Mouse (Mus musculus) ovary, postnatal 10 days (tissue): Measurements from ENCODE around the gene Dync1i1.

Source experiments
- DNase-seq: peaks from one replicate; pipeline ENCODE4 v3.0.0; 2022; ENCODE audit warnings: low spot score

Dync1i1 gene

DNA sequence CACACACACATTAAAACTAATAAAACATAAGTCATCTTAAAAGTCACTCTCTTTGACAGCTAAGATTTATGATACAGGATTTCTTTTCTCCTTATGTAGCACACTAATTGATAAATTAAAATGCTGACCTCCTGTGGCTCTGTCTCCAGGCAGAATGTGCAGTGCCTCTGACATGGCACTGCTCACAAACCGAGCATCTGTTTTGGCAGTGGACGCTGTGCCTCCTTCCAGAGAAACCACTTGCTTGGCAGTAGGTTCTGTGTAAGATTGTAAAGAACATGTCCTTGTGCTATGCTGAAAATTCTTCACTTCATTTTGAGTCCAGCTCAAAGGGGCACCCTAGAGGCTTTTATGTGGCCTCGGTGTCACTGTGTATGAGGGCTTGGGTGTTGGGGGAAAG is 50.0 kb downstream of the Dync1i1 start:
- no peak for DNase-seq

DNA sequence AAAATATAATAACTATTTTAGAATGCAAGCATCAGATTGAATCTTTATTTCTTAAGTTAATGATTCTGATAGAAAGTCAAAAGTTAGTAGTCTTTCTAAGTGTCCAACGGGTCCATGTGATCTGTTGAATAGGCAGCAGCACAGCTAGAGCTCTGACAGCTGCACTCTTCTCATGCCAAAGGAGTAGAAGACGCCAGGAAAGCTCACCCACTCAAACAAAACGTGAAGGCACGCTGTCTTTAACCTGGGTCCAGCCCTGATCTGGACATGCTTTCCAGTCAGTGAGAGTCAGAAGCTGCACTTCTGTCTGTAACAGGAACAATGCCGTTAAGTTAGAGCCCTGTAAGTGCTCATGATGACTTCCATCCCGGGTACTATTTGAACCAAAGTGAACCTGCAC is 56.3 kb downstream of the Dync1i1 start:
- no peak for DNase-seq

DNA sequence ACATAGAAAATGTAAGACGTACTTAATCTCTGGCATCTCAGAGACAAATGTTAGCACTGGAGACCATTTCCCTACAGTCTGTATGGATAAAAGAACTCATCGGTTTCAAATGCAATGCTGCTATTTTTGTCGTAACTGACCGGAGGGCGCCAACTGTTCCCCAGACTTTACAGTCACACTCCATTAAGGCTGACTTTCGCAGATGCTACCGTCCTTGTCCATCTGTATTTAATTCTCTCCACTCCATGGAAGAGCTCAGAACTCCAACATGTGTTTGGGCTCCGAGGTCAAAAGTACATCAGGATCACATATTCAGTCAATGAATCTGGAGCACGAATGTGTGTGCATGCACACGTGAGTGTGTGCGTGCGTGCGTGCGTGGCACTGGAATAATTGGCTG is 58.4 kb downstream of the Dync1i1 start:
- no peak for DNase-seq

DNA sequence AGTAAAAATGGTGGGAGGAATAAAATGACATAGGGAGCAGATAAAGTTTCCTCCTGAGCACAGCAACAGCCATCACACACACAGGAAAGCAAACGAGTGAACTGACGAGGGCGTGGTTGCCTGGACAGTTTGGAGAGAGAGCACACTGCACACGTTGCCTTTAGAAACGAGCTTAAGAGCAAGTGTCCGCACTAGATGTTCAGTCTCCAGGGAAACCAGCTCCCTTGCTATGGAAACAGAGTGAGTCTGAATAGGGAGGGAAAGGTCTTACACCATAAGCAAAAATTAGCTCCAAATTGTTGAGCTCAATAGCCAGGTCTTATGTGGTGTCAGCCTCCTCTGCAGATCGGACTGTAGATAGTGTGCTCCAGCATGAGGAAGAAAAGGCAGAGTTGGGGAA is 65.2 kb downstream of the Dync1i1 start:
- DNase-seq, result no peak

DNA sequence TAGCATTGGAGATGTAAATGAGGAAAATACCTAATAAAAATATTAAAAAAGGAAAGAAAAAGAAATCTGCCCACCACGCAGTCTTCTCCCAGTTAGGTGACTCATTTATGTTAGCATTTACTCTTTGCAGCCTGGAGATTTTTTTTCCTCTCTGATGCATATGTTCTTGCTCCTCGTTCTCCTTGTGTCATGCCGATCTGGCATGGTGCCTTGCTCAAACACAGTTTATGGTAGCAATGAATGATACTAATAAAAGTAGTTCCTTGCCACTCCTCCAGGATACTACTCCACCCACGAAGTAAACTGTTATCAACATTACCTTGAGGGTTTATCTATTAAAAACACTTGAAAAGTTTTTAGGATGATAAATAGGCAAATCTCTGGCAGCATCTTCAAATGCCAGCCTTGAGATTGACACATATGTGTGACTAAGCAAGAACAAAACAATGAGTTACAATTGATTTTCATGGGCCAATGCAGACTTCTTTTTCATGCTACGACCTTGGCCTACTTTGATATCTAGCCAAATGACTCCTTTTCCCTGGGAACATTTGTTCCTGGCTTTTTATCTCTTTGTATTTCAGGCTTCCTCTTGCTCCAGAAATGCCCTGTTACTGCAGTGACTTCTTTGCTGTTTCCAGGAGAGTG is 68.8 kb downstream of the Dync1i1 start:
- DNase-seq, result no peak

DNA sequence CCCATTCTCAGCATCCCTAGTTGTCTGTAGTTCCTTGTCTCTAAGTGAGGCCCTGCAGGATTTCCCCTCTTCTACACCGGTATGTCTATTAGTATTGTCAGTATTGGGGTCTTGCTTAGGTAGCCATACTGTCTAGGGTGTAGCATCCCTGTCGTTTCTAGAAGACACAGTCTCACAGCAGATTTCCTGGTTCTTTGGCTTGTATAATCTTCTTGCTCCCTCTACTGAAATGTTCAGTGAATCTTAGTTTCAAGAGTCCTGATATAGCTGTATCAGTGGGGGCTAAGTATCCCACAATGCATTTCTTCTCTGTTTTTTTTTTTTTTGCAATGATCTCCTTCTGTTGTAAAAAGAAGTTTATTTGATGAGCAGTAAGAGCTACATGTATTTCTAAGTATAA is 69.9 kb downstream of the Dync1i1 start:
- no peak for DNase-seq

DNA sequence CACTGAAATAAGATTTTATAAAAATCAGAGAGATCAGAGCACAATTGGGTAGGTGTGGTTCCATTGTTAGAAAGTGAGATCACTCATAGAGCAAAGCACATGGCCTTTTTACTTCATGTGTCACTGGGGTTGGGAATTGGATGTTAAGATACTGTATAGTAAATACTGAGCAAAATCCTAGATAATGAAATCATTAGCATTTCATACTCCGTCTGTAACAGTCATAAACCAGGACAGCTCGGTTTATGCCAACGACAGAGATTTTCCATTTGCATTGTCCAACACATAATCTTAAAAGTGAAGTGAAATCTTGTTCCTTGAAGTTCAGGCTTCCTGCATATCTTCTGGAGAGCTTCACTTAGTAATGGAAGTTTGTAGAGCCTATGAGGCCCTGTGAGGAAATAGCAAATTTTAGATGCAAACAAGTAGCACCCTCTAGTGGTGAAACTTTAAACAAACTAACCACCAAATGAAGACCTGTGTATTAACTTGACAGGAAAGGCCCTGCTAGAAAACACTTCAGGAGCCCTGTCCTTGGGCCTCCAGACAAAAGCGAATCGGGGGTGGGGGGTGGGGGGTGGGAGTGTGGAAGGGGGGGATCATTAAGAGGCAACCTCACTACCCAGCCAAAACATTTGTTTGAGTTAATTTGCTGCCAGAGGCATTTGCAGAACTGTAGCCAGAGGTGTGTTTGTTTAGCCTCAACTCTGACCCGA is 76.8 kb downstream of the Dync1i1 start:
- DNase-seq, result no peak

DNA sequence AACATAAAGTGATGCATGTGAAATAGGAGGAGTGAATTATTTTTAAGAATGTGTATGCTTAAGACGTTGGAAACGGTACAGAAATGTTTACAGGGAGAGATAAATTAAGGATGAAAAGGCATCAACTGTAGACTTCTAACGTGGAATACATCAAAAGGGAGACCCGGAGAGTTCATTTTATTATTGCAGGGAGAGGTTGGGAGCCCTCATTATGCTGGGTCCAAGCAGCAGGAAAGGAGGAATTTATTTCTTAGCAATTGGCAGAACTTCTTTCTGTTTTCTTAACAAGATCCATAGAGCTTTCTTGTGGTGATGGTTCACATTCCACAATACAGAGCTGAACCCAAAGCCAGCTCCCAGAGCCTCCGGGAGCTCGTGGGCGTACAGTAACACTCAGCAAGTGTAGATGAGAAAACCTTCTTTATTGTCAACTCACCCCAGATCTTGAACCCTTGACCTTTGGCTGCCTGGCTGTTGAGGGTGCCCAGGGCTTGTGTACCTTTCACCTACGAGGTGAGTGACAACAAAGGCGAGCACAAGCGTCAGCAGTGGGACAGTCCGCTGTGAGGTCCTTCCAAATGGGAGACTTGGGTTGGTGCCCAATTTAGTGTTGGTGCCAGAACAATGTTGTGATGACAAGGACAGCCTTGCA is 77.5 kb downstream of the Dync1i1 start:
- DNase-seq, result no peak

DNA sequence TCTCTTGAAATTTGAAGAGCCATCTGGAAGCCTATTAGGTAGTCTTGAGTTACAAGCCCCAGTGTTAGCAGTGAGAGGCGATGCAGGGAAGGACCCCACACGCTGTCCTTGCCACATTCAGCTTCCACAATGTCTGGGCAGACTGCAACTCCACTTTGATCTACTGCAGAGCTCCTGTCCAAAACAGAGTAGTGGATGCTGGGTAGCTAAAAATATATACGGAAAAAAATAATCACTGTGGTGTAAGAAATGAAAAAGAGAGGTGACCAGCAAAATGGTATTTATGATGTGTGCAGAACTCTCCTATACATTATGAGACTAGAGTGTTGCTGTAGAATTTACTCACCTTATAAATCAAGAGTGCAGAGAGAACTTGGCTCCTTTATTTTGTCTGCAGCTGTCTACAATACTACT is 82.6 kb downstream of the Dync1i1 start:
- DNase-seq, result no peak

DNA sequence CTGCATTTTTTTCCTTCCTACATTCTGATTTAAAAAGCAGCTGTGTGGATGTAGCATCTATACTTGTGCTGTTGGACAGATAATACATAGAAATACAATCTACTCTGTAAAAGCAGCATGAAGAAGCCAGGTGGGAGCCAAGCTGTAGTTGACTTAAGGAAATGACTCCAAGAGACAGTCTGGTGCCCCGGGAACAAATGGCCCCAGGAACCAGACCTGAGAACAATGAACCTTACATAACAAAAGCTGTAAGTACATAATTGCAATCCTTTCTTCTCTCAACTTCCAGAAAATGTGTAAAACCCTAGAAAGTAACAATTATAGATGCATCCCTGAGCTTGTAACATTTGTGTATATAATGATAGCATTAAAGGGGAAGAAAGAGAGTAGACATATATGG is 86.6 kb downstream of the Dync1i1 start:
- DNase-seq, result no peak

DNA sequence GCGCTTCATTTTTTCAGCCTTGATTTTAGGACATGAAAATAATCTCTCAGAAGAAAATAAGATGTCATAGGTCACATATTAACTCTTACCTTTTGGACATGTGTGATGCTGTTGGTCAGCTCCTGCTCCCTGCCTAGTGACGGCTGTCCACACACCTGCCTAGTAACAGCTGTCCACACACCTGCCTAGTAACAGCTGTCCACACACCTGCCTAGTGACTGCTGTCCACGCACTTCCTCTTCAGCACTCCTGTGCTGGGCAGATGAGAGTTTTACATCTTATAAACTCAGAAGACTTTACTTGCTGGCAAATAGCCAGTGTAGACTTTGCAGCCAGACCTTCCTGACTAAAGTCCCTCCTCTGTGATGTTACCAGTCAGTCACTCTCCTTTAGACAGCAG is 94.2 kb downstream of the Dync1i1 start:
- DNase-seq, result no peak

DNA sequence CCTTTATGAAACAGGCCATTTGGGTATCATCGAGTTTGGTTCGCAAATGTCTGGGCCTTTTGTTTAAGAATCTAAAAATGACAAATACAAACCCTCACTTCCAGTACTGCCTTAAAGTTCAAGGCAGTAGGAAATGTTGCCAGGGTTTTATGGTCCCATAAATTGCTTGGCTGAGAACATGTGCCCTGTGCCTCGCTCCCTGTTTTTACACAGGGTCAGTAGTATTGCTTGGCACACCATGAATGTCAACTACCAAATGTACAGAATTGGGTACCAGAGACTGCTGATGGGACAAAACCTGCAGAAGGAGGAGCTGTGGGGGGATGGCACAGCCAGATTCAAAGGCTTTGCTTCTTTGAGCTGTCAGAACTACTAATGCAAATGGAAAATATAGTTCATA is 100.0 kb downstream of the Dync1i1 start:
- DNase-seq, result no peak

DNA sequence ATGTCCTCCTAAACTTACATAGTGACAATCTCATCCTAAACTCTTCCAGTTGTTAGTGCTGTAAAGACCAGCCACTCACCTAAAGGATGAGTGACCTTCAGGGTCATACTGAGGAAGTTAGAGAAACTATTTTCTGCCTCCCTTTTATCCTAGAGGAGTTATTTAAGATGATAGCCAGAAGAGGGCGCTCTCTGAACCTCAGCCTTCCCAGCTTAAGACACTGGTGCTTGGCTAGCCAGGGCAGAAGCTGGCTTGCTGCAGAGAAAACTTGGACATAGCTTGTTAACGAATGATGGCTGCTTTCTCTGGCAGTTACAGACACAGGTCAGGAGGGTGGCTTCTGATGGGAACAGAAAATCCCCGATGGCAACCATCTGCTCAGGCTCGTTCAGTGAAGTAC is 101.6 kb downstream of the Dync1i1 start:
- no peak for DNase-seq

DNA sequence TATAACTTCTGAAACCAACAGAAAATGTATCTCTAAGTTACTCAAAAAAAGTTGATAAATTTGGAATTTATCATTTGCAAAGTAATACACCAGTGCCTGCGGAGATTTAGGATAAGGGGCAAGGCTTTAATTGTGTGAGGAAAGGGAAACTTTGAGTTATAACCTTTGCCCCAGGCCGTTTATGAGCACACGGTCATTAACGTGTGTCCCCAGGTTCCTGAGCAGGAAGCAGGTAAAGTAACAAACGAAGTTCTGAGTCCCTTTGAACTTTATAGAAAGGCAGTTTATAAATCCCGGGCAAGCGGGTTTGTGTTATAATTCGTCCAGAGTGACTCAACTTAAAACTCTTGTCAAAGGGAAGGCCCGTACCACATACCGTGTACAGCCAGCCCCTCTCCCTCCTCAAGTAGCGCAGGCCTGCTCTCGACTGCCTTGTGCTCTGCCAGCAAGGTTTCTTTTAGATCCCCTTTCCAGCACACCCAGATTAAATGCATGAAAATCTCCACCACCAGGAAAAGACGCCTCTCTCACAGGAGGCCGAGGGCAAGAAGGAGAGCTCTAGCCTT is 103.1 kb downstream of the Dync1i1 start:
- DNase-seq, result no peak

DNA sequence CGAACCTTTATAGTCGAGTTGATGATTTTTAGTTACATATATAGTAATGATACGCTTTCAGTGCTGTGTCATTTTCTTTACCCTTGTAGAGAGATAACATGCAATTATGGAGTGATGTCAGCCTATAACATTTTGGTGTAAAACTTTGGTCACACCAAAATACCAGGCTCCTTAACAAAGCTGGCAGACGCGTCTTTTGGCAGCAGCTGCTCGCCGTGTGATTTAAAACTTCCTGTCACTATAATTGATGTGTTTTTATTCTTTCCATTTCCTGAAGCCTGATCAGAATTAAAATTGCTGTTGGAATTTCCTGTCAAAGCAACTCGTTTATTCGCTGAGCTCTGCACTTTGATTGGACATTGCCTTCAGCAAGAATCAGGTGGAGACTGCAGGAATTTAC is 103.7 kb downstream of the Dync1i1 start:
- DNase-seq, result no peak

DNA sequence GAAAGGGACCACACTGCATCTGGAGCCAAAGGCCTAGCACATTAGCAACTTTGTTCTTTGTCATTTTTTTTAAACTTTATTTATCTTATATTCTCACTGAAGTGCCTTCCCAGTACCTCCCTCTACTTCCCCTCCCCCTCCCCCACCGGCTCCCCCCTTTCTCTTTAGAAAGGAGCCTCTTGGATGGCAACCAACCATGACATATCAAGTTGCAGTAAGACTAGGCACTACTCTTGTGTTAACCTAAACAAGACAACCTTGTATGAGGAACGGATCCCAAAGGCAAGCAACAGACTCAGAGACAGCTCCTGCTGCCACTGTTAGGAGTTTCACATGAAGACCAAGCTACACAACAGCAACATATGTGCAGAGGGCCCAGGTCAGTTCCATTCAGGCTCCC is 105.3 kb downstream of the Dync1i1 start:
- DNase-seq, result no peak

DNA sequence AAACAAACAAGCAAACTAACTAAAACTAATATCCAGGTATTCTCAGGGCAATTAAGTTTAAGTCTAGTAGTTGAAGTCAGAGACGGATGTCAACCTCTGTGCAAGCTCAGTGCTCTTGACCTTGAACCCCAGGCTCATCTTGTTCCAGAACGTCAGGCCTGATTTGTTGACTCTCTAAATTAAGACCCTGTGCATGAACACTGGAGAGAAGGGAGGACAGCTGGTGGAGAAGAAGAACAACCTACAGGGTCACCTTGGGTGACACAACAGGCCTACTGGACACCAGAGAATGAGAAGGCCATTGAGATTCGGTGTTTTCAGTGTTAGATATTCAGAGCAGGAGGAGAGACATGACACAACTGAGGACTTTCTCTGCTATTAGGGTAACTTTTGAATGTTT is 105.8 kb downstream of the Dync1i1 start:
- DNase-seq, result no peak

DNA sequence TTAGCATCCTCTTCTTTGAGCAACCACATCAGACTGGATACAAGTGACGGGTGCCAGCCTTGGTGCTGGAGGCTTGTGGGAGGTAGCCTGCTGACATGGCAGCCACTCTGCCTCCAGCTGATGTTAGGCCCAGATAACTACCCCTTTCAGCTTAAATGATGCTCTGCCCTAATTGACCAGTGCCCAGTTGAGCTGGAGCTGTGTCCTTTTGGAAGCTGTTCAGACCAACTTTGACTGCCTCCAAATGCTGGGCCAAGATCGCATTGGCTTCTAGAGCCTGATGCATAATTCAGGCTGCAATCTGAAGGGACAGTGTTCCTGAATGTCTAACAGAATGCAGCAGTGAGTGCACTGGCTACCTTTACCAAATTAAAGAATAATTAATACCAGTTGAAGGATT is 107.4 kb downstream of the Dync1i1 start:
- no peak for DNase-seq

DNA sequence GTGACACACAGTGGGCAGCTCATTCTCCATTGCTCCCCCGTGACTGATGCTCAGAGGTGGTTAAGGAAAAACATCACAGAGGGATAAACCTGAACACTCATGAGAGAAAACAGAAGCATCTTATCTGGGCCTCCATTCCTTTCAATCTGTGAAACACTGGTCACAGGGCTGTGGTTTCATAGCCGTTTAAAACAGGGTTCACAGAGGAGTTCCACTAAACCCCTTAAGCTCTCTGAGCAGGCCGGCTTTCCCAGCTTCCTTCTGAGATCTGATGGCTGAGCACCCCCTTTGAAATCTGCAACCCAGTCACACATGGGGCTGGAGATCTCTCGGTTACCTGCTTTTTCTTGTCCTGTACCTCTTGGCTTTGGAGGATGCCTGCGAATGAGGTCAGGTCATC is 117.0 kb downstream of the Dync1i1 start:
- DNase-seq, result no peak

DNA sequence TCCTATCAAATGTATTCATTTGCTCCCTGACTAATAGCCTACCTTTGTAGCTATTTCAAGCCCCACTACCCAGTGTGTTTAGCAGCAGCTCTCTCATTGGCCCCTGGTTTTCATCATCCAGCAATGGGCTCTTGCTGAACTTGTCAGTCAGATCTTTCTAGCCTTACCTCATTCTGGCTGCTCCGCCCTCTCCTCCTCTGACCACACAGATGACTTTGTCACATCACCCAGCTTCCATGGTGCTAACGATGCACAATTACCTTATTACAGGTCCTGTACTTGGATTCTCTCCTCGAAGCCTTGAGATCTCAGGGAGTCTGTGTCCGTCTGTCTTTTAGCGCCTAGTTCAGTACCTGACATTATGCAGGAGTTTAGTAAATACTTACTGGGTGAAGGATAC is 120.7 kb downstream of the Dync1i1 start:
- no peak for DNase-seq

DNA sequence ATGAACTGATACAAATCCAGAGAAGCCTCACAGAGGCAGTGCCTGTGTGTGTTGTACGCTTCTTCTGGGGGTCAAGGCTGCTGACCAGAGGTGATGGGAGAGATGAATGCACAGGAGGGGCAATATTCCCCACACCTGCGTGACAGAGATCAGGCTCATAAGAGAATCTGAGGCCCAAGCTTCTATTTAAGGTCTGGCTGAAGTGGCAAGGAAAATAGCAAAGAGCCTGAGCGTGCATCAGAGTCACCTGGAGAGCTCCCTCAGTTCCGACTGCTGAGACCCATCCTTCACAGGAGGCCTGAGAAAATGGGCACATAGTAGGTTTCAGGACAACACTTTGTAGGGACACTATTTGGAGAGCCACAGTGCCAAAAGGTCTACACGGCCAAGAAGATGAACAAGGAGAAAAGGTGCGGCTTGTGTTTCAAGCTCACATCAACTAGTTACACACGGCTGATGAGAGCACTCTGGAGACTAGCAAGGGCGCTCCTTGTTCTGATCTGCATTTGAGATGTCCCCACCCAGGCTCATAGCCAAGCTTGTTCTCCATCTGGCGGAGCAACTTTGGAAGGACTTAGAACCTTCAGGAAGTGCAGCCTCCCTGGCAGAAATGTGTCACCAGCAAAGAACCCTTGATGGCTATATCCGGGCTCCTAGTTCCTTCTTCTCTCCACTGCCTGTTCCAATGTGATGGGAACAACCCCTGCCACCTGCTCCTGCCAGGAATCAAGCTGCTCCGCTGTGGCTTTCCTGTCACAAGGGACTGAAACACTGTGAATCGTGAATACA is 128.8 kb downstream of the Dync1i1 start:
- DNase-seq, result no peak

DNA sequence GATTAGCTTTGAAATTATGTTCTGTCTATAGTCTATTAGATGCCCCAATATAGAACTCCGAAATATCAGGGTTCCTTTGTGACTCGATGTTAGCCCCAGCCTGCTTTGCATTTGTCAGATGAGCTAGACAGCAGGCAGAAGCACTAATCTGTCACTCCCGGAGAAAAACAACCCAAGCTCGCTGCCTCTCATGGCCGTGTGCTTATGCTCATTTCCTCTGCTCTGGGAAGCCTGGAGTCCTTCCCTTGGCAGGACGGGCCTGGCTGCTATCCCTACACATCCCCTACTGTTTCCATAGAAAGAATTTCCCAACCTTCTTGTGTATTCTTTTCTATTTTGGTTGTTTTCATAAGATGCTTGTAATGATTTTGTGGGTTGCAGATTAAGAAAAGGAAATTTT is 130.1 kb downstream of the Dync1i1 start:
- DNase-seq, result no peak

DNA sequence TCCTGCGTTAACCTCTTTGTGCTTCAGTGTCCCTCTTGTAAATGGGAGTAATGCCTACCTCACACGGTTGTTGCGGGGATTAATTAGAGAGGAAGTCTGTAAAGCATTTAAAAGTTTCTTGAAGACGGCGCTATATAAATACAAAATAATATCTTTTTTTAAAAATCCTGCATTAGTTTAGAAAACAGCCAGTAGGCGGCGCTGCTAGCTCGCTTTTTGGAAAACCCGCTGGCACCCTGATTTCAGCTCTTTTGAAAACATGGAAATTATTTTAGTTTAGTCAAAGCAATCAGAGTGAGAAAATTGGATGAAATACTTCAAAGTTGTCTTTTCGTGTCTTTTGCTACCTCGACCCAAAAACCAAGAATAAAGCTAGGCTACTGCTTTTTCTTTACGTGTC is 132.9 kb downstream of the Dync1i1 start:
- DNase-seq, result no peak
